Mouse (Mus musculus): ENCODE measurements around the gene Abl2.
A peak's percentile ranks its signal among the peaks of the same experiment; 100 is the strongest.

Abl2 gene

DNA sequence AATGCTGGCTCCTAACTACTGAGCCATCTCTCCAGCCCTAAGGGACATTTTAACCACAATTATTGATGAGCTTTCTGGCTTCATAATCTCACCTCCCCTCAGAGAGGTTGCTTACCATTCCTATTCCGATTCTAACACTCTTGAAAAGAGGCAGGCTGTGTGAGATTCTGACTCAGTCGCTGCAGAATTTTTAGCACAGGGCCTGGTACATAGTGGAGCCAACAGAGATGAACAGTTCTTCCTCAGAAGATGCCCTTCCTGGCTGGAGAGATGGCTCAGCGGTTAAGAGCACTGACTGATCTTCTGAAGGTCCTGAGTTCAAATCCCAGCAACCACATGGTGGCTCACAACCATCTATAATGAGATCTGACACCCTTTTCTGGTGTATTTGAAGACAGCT is 113.3 kb downstream of the Abl2 start:
- DNase-seq (ENCODE audit: low spot score), result no peak

DNA sequence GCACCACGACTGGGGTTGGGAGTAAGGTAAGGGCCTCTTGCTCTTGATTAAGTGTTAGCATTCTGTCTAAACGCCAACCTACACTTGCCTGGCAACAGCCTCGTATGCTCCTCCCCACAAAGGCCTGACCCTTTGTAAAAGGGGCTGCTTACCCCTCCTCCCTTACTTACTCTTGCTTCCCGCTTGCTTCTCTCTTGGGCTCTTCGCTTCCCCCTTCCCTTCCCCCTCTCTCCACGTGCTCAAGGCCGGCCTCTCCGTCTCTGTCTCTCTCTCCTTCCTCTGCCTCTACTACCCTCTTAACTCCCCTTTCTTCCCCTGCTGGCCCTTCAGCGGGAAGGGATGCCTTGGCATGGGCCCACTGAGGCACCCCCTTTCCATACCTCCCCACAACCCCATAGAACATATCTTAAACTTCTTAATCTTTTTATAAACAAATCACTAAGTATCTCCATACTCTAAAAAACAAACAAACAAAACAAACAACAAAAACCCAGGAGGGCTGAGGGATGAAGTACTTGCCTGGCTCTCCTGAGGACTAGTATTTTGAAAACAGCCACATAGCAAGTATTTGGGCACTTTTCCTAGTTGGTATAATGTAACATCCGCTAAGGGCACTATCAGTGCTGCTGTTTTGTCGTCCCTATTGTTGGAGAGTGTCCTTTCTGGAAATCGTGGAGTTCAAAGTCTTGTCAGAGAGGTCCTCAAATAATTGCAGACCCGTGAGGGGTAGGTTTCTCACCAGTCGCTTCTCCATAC is 114.3 kb downstream of the Abl2 start:
- DNase-seq (ENCODE audit: low spot score), result no peak

DNA sequence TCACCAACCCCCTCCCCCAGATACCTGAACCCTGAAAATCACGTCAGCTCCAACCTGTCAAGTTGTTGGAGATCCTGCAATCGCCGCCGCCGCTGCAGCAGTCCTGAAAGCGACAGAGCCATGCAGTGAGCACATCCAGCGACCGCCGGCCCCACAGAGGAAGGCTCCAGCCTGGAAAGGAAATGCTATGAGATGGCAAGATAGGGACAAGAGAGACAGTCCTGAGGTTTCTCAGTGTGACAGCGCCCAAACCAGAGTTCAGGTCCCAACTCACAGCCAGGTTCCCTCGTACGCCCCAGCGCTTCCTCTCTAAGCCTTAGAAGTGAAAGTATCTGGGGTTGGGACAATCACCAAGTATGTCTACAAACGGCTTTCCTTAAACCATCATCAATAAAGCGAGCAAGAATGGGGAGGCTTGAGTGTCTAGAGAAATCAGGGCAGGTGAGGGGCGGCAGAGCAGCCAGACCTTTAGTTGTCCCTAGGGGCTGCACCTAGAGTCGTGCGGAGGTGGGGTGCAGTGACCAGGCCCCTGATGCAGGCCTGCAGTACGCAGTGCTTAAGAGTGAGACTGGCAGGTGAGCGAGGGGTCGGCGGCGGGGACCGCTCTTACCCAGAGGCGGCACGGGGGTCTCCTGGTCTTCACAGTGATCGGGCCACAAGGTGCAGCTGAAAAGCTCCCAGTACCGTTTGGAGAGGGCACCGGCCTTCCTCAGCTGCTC is 115.0 kb downstream of the Abl2 start:
- DNase-seq (ENCODE audit: low spot score), result no peak

DNA sequence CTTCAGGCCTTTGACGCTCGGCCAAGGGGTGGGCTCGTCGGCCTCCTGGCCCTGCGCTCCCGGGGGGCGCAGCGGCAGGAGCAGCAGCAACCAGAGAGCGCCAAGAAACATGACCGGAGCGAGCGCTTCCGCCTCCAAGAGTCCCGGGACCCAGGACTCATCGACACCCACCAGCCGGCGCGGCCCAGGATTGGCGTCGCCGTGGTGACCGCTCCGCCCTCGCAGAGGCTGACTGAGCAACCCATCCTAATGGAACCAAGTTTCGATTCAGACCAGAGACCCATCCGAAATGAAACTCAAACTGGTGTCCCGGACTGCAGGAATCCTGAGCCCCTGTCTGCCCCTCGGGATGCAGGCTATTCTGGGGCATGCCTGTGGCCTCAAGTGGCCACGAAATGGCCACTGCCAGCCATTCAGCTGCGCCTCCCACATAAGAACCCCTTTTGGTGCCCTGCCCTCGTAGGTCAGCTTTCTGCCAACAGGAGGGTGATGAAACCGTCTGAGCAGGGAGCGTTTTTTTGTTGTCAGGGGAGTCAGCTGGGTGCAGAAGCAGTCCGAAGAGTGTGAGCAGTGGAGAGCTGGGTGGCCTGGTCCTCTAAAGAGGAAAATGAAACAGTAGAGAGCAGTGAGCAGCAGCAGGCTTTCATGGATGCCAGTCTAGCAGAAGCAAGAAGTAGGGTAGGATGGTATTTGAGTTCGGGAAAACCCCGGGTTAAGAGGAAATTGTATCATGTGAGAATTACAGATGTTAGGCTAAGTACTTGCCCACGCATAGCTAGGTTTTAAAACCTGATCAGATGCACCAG is 115.8 kb downstream of the Abl2 start, which contains the start of gene Tor3a:
Gene Tor3a (minus strand): TSS at position 162 of the 806 bp plus-strand sequence.
- DNase-seq (ENCODE audit: low spot score), result peak; percentile 31

DNA sequence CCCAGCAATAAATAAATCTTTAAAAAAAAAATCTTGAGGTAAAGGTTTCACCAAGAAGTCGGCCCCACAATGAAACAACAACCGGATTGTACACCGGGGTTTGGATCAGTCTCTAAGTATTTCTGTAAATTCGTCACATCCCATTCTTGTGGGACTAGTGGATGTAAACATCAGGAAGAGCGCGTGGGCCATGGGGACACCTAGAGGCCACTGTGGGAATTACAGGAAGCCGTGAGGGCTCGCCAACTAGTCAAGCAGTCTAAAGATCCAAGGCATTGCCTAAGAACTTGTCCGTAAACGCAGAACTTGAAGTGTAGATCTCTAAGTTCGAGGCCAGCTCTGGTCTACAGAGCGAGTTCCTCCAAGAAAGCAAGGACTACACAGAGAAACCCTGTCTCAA is 117.6 kb downstream of the Abl2 start:
- DNase-seq (ENCODE audit: low spot score), result no peak

DNA sequence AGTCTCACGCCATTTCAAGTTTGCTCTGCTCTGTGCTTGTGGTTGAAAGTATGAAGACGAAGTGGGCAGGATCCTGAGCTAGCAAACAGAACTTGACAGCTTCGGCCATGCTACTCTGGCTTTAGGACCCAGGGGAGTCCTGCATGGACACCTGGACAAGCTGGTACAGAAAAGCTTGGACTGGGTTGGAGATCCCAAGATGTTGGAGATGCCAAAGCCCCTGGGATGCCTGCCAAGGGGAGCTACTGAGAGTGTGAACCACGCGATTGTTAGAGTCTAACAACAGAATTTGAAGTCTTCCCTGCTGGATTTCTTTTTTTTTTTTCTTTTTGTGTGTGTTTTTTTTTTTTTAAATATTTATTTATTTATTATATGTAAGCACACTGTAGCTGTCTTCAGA is 118.0 kb downstream of the Abl2 start:
- no peak for DNase-seq (ENCODE audit: low spot score)

DNA sequence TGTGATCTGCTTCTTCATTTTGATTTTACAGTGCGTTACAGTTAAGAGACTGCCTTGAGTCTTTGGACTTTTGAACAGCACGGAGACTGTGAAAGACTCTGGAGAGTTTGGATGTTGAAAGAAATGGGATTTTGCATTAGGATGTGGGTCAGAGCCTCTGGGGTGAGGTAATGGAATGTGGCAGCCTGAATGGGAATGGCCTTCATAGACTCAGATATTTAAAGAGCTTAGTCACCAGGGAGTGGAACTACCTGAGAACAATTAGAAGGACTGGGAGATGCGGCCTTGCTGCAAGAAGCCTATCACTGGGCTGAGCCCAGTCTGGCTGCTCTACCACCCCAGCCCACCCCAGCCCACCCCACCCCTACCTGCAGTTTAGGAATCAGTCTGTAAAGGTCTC is 118.6 kb downstream of the Abl2 start:
- no peak for DNase-seq (ENCODE audit: low spot score)

DNA sequence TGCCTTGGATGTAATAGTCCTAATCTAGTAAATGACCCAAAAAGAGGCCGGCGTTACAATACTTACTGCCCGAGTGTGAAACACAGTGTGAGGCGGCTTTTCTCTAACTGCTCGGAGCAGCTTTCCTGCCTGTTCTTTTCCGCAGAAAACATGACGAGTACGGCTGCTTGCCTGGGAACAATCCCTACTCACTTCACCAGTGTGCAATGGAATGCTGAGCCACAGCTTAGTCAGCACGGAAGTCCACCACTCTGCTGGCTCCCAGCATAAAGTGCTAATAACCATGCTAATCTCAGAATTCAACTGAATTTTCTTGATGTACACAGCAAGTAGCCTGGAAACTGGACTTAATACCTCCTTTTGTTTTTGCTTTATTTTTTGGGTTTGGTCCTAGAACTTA is 121.0 kb downstream of the Abl2 start:
- DNase-seq (ENCODE audit: low spot score), result no peak

DNA sequence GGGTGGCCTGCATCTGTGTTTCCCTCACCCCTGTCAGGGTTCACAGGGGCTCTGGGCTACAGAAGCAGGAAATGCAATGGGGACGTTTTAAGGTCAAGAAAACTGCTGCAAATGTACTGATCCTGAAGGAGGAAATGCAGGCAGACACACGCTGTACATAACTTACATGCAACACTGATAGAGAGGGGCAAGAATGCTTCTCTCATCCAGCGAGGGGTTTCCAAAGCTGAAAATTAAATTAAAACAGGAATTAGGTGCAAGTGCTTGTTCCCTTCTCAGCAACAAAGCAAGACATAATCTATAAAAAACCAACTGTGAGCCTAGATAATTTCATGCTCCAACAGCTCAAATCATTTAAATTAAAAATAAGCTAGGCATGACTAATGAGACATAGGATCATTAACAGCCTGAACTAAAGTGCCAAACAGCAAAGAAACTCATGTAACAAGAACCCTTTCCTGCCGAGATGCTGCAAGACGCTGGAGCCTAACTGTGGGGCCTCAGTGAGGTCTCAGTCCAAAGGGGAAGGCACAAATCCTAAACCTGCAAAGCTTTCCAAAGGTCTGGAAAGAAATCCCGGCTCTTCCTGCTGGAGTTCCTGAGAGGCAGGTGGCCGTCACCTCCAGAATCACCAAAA is 127.6 kb downstream of the Abl2 start:
- DNase-seq (ENCODE audit: low spot score), result no peak
